Mouse (Mus musculus) CD4-positive helper T cell, adult 2 months (primary cell): ENCODE measurements around the gene Pstpip1.

Experiments
- DNase-seq: peaks from one replicate; pipeline ENCODE4 v3.0.0-alpha.2; 2012; ENCODE audit warnings: low read depth, missing footprints, low spot score

The Pstpip1 gene

GRCm38 (mm10) chr9:56151745-56152481, 62.2 kb downstream of the Pstpip1 start:
- no peak for DNase-seq

- DNase-seq: no peak
Observed at GRCm38 (mm10) chr9:56152482-56153007, 62.8 kb downstream of the Pstpip1 start.

GRCm38 (mm10) chr9:56154572-56154971, 64.8 kb downstream of the Pstpip1 start:
- no peak for DNase-seq

- DNase-seq: no peak
Observed at GRCm38 (mm10) chr9:56158077-56158476, 68.3 kb downstream of the Pstpip1 start.

- DNase-seq: no peak
Observed at GRCm38 (mm10) chr9:56159456-56159855, 69.7 kb downstream of the Pstpip1 start.

GRCm38 (mm10) chr9:56160341-56161141, 70.8 kb downstream of the Pstpip1 start:
- peak; percentile 86 for DNase-seq

GRCm38 (mm10) chr9:56165377-56165776, 75.6 kb downstream of the Pstpip1 start, which contains the start of gene Tspan3:
Gene Tspan3 (minus strand): TSS chr9:56165477.
- no peak for DNase-seq

GRCm38 (mm10) chr9:56166161-56166560, 76.4 kb downstream of the Pstpip1 start:
- no peak for DNase-seq

GRCm38 (mm10) chr9:56167690-56168089, 77.9 kb downstream of the Pstpip1 start:
- no peak for DNase-seq

- no peak for DNase-seq
Observed at GRCm38 (mm10) chr9:56175316-56175715, 85.6 kb downstream of the Pstpip1 start.

GRCm38 (mm10) chr9:56177354-56177753, 87.6 kb downstream of the Pstpip1 start:
- no peak for DNase-seq
